10 mouse cellular contexts compared by ENCODE assay signal in genomic region chr4:117101218-117101617, GRCm38 (mm10). TPM values are rescaled to one million over a fixed set of nuclear protein-coding genes. Genes with fewer than 3 reads are reported as not detected.
DNase-seq lines count a peak whose midpoint lies in the region; ATAC-seq and TF ChIP-seq lines count a peak whose summit lies in the region.
"Had no signal": no experiment of that assay in that cellular context is flagged by ENCODE, and none has a peak within 500 bp of the region (broad histone marks: within the 10 kb centered on the region; RNA-seq: fewer than 3 reads in every experiment).

No protein-coding gene starts in this region.

- no peaks in the 10 kb centered on the region for H3K36me3 ChIP-seq in embryonic facial prominence, embryonic 14.5 days (ENCODE audit: control insufficient read depth, insufficient read depth, low read length)
- 0 out of 2 replicates have a peak, but pooled peaks cover 5% of the 10 kb centered on the region for H3K36me3 ChIP-seq in limb, embryonic 14.5 days (ENCODE audit: control insufficient read depth, insufficient read depth, low read length)
- no peaks in the 10 kb centered on the region for H3K36me3 ChIP-seq in hindbrain, embryonic 16.5 days (ENCODE audit: control insufficient read depth, insufficient read depth, low read length)
- H3K36me3 ChIP-seq: G1E had no signal

- H3K9me3 ChIP-seq in embryonic facial prominence, embryonic 14.5 days (ENCODE audit: control insufficient read depth, low read length) = no peaks in the 10 kb centered on the region
- H3K9me3 ChIP-seq in limb, embryonic 14.5 days (ENCODE audit: control insufficient read depth, low read length) = no peaks in the 10 kb centered on the region
- H3K9me3 ChIP-seq in hindbrain, embryonic 16.5 days (ENCODE audit: control insufficient read depth, low read length) = no peaks in the 10 kb centered on the region
- H3K9me3 ChIP-seq: G1E had no signal

- no peak overlapping the region for H3K27ac ChIP-seq in embryonic facial prominence, embryonic 14.5 days (replicated peaks; ENCODE audit: low read depth, low read length)
- no peak overlapping the region for H3K27ac ChIP-seq in limb, embryonic 14.5 days (replicated peaks; ENCODE audit: low read depth, low read length)
- no peak overlapping the region for H3K27ac ChIP-seq in hindbrain, embryonic 16.5 days (ENCODE audit: low read depth, low read length)

- no peak for ATAC-seq in cerebellum, adult (ENCODE audit: insufficient number of reproducible peaks, low FRiP score, low TSS enrichment)
- no peak for ATAC-seq in embryonic facial prominence, embryonic 14.5 days (ENCODE audit: low read depth)
- no peak for ATAC-seq in limb, embryonic 14.5 days (ENCODE audit: low FRiP score, low read depth)
- no peak for ATAC-seq in hindbrain, embryonic 16.5 days

- DNase-seq in cerebellum, postnatal 14 days = peak; percentile 22 to 64
- peak; percentile 42 for DNase-seq in A20 (ENCODE audit: low read depth, low spot score)
- peak; percentile 51 for DNase-seq in embryonic facial prominence, embryonic 14.5 days (ENCODE audit: low spot score)
- DNase-seq in limb, embryonic 14.5 days (ENCODE audit: low spot score) = peak; percentile 35
- DNase-seq in thymus, postnatal 14 days = peak; percentile 46
- no peak for DNase-seq in layer of hippocampus, adult 18-20 months (ENCODE audit: low spot score in 2 of 2)

- 0 out of 2 replicates have a peak overlapping the region, but pooled peaks have one; percentile 2 for H3K9ac ChIP-seq in embryonic facial prominence, embryonic 14.5 days (ENCODE audit: low read depth, low read length)
- no peak overlapping the region for H3K9ac ChIP-seq in limb, embryonic 14.5 days (ENCODE audit: low read depth, low read length, severe bottlenecking)
- no peak overlapping the region for H3K9ac ChIP-seq in hindbrain, embryonic 16.5 days (ENCODE audit: low read depth, low read length)

- H3K4me1 ChIP-seq in embryonic facial prominence, embryonic 14.5 days (ENCODE audit: control insufficient read depth, insufficient read depth, low read length) = peaks cover 21% of the 10 kb centered on the region
- H3K4me1 ChIP-seq in limb, embryonic 14.5 days (ENCODE audit: control insufficient read depth, insufficient read depth, low read length) = peaks cover 14% of the 10 kb centered on the region
- H3K4me1 ChIP-seq in hindbrain, embryonic 16.5 days (ENCODE audit: control insufficient read depth, insufficient read depth, low read depth, low read length) = peaks cover 25% of the 10 kb centered on the region

- WGBS in embryonic facial prominence, embryonic 14.5 days = 40% methylated on average over 7 of the region's 7 CpGs
- 44% methylated on average over 7 of the region's 7 CpGs for WGBS in limb, embryonic 14.5 days
- WGBS in hindbrain, embryonic 16.5 days = 51% methylated on average over 7 of the region's 7 CpGs

- H3K27me3 ChIP-seq in embryonic facial prominence, embryonic 14.5 days (replicated peaks; ENCODE audit: control insufficient read depth, insufficient read depth, low read length) = no peaks in the 10 kb centered on the region
- no peaks in the 10 kb centered on the region for H3K27me3 ChIP-seq in limb, embryonic 14.5 days (ENCODE audit: control insufficient read depth, insufficient read depth, low read length)
- no peaks in the 10 kb centered on the region for H3K27me3 ChIP-seq in hindbrain, embryonic 16.5 days (replicated peaks; ENCODE audit: control insufficient read depth, insufficient read depth, low read length)

- H3K4me2 ChIP-seq in embryonic facial prominence, embryonic 14.5 days (ENCODE audit: low read depth, low read length) = no peak overlapping the region
- no peak overlapping the region for H3K4me2 ChIP-seq in limb, embryonic 14.5 days (replicated peaks; ENCODE audit: low read depth, low read length, severe bottlenecking)
- no peak overlapping the region for H3K4me2 ChIP-seq in hindbrain, embryonic 16.5 days (ENCODE audit: low read length)

- no peak for TF ChIP-seq POLR2A in limb, embryonic 14.5 days (IDR thresholded peaks at IDR 0.05; ENCODE audit: borderline replicate concordance, extremely low read depth, insufficient read depth, insufficient read length)

- H3K4me3 ChIP-seq in embryonic facial prominence, embryonic 14.5 days (ENCODE audit: low read depth, low read length) = no peak overlapping the region
- H3K4me3 ChIP-seq in limb, embryonic 14.5 days (replicated peaks; ENCODE audit: low read length) = no peak overlapping the region
- H3K4me3 ChIP-seq in hindbrain, embryonic 16.5 days (ENCODE audit: low read length) = no peak overlapping the region

RNA-seq across cellular contexts. Expression of gene Ptch2, which starts 5.3 kb away (rescaled TPM):
- 9.0 and 11.0 TPM in 2 replicates for polyA plus RNA-seq in embryonic facial prominence, embryonic 14.5 days (2014; fragmentation: Nextera tagmentation; extraction: Ambion mirVana)
- 24.0 and 37.5 TPM in 2 replicates for polyA plus RNA-seq in limb, embryonic 14.5 days (2012; rRNA removed)
- 11.2 and 11.4 TPM in 2 replicates for polyA plus RNA-seq in limb, embryonic 14.5 days (2014; fragmentation: Nextera tagmentation; extraction: Ambion mirVana)
- total RNA-seq in layer of hippocampus, adult 18-20 months (2021) = 1 to 10 TPM; 1.6 to 1.8 TPM
- 7.8 and 9.6 TPM in 2 replicates for polyA plus RNA-seq in hindbrain, embryonic 16.5 days (2015; fragmentation: Nextera tagmentation; extraction: Ambion mirVana)
- total RNA-seq: hematopoietic stem cell, adult 5-6 weeks had no signal
- polyA plus RNA-seq: G1E had no signal

RNA-seq across cellular contexts. Expression of gene Btbd19, which starts 24.3 kb away (rescaled TPM):
- polyA plus RNA-seq in embryonic facial prominence, embryonic 14.5 days (2014; fragmentation: Nextera tagmentation; extraction: Ambion mirVana) = 6.6 and 7.0 TPM in 2 replicates
- polyA plus RNA-seq in limb, embryonic 14.5 days (2012; rRNA removed) = 16.0 and 23.0 TPM in 2 replicates
- 5.0 and 6.2 TPM in 2 replicates for polyA plus RNA-seq in limb, embryonic 14.5 days (2014; fragmentation: Nextera tagmentation; extraction: Ambion mirVana)
- total RNA-seq in layer of hippocampus, adult 18-20 months (2021) = 10 to 100 TPM; 13.9 to 16.9 TPM
- 3.9 and 4.9 TPM in 2 replicates for polyA plus RNA-seq in hindbrain, embryonic 16.5 days (2015; fragmentation: Nextera tagmentation; extraction: Ambion mirVana)

RNA-seq across cellular contexts. Expression of gene Tctex1d4, which starts 25.4 kb away (rescaled TPM):
- 0.30 and 0.84 TPM in 2 replicates for polyA plus RNA-seq in embryonic facial prominence, embryonic 14.5 days (2014; fragmentation: Nextera tagmentation; extraction: Ambion mirVana)
- 0.10 and 0.14 TPM in 2 replicates for polyA plus RNA-seq in limb, embryonic 14.5 days (2012; rRNA removed)
- polyA plus RNA-seq in limb, embryonic 14.5 days (2014; fragmentation: Nextera tagmentation; extraction: Ambion mirVana) = not detected in 2 replicates
- total RNA-seq in layer of hippocampus, adult 18-20 months (2021) = 1 to 10 TPM in 1 of 2 experiments, under 1 TPM in 1; 0.46 to 1.1 TPM
- 1.5 and 1.8 TPM in 2 replicates for polyA plus RNA-seq in hindbrain, embryonic 16.5 days (2015; fragmentation: Nextera tagmentation; extraction: Ambion mirVana)
- total RNA-seq: hematopoietic stem cell, adult 5-6 weeks had no signal

RNA-seq across cellular contexts. Expression of gene Plk3, which starts 32.5 kb away (rescaled TPM):
- 5.1 and 5.6 TPM in 2 replicates for polyA plus RNA-seq in embryonic facial prominence, embryonic 14.5 days (2014; fragmentation: Nextera tagmentation; extraction: Ambion mirVana)
- 7.3 and 8.9 TPM in 2 replicates for polyA plus RNA-seq in limb, embryonic 14.5 days (2012; rRNA removed)
- polyA plus RNA-seq in limb, embryonic 14.5 days (2014; fragmentation: Nextera tagmentation; extraction: Ambion mirVana) = 4.7 and 5.8 TPM in 2 replicates
- total RNA-seq in layer of hippocampus, adult 18-20 months (2021) = 1 to 10 TPM; 8.7 to 9.2 TPM
- polyA plus RNA-seq in hindbrain, embryonic 16.5 days (2015; fragmentation: Nextera tagmentation; extraction: Ambion mirVana) = 24.0 and 24.8 TPM in 2 replicates

RNA-seq across cellular contexts. Expression of gene Rps8, which starts 54.8 kb away (rescaled TPM):
- polyA plus RNA-seq in embryonic facial prominence, embryonic 14.5 days (2014; fragmentation: Nextera tagmentation; extraction: Ambion mirVana) = 1,243 and 1,364 TPM in 2 replicates
- 1,144 and 1,706 TPM in 2 replicates for polyA plus RNA-seq in limb, embryonic 14.5 days (2012; rRNA removed)
- polyA plus RNA-seq in limb, embryonic 14.5 days (2014; fragmentation: Nextera tagmentation; extraction: Ambion mirVana) = 1,276 and 1,329 TPM in 2 replicates
- total RNA-seq in layer of hippocampus, adult 18-20 months (2021) = 100 to 1,000 TPM; 576 to 601 TPM
- 320 and 403 TPM in 2 replicates for polyA plus RNA-seq in hindbrain, embryonic 16.5 days (2015; fragmentation: Nextera tagmentation; extraction: Ambion mirVana)

Comparison
In these comparisons a context has a peak if more than half of its experiments do, and no peak if none do; other contexts are left out.
1. DNase-seq: peak in cerebellum, postnatal 14 days (2 of 2), A20 (single experiment), embryonic facial prominence, embryonic 14.5 days (single experiment), limb, embryonic 14.5 days (single experiment) and thymus, postnatal 14 days (single experiment); none in layer of hippocampus, adult 18-20 months (0 of 2).